Mouse (Mus musculus): ENCODE results near the gene Krtap19-4. TPM values are rescaled to one million over a fixed set of nuclear protein-coding genes. Genes with fewer than 3 reads are reported as not detected.

Krtap19-4 gene
- polyA plus RNA-seq, 1 experiment from 2014 or later, result not detected

- ATAC-seq (replicated peaks; ENCODE audit: insufficient number of reproducible peaks, low FRiP score, low TSS enrichment, low read depth) (no peak), DNase-seq (ENCODE audit: low spot score) (peak; percentile 60)
- no peaks in the 10 kb centered on the region for H3K9me3 ChIP-seq (replicated peaks; ENCODE audit: control insufficient read depth, low read length)
- no peak overlapping the region for H3K9ac ChIP-seq (replicated peaks; ENCODE audit: low read length)
- no peaks in the 10 kb centered on the region for H3K36me3 ChIP-seq (replicated peaks; ENCODE audit: control insufficient read depth, insufficient read depth, low read depth, low read length)
- H3K4me3 ChIP-seq (ENCODE audit: low read depth, low read length), result no peak overlapping the region
- no peaks in the 10 kb centered on the region for H3K4me1 ChIP-seq (ENCODE audit: control insufficient read depth, insufficient read depth, low read length)
- H3K27ac ChIP-seq (replicated peaks; ENCODE audit: low read depth, low read length), result no peak overlapping the region
- H3K4me2 ChIP-seq (ENCODE audit: low read depth, low read length), result no peak overlapping the region
- 14% methylated on average over 5 of the region's 5 CpGs for WGBS
- H3K27me3 ChIP-seq (ENCODE audit: control insufficient read depth, insufficient read depth, low read length), result no peaks in the 10 kb centered on the region
Measured at GRCm38 (mm10) chr16:88851450-88851849, 33.4 kb downstream of the Krtap19-4 start.

- 83% methylated on average over 4 of the region's 4 CpGs for WGBS
- no peak overlapping the region for H3K27ac ChIP-seq (replicated peaks; ENCODE audit: low read depth, low read length)
- H3K9ac ChIP-seq (replicated peaks; ENCODE audit: low read length), result no peak overlapping the region
- DNase-seq (ENCODE audit: low spot score) (no peak), ATAC-seq (replicated peaks; ENCODE audit: insufficient number of reproducible peaks, low FRiP score, low TSS enrichment, low read depth) (no peak)
- H3K9me3 ChIP-seq (replicated peaks; ENCODE audit: control insufficient read depth, low read length), result no peaks in the 10 kb centered on the region
- no peaks in the 10 kb centered on the region for H3K27me3 ChIP-seq (ENCODE audit: control insufficient read depth, insufficient read depth, low read length)
- no peak overlapping the region for H3K4me2 ChIP-seq (ENCODE audit: low read depth, low read length)
- H3K36me3 ChIP-seq (replicated peaks; ENCODE audit: control insufficient read depth, insufficient read depth, low read depth, low read length), result no peaks in the 10 kb centered on the region
- no peak overlapping the region for H3K4me3 ChIP-seq (ENCODE audit: low read depth, low read length)
- H3K4me1 ChIP-seq (ENCODE audit: control insufficient read depth, insufficient read depth, low read length), result no peaks in the 10 kb centered on the region
Measured at GRCm38 (mm10) chr16:88848558-88848957, 36.3 kb downstream of the Krtap19-4 start.

GRCm38 (mm10) chr16:88847363-88847762, 37.5 kb downstream of the Krtap19-4 start:
- H3K9me3 ChIP-seq (replicated peaks; ENCODE audit: control insufficient read depth, low read length), result no peaks in the 10 kb centered on the region
- no peak overlapping the region for H3K9ac ChIP-seq (replicated peaks; ENCODE audit: low read length)
- H3K4me3 ChIP-seq (ENCODE audit: low read depth, low read length), result no peak overlapping the region
- WGBS, result 97% methylated on average over 1 of the region's 1 CpGs
- H3K4me1 ChIP-seq (ENCODE audit: control insufficient read depth, insufficient read depth, low read length), result no peaks in the 10 kb centered on the region
- no peak for DNase-seq (ENCODE audit: low spot score)
- H3K27me3 ChIP-seq (ENCODE audit: control insufficient read depth, insufficient read depth, low read length), result no peaks in the 10 kb centered on the region
- no peaks in the 10 kb centered on the region for H3K36me3 ChIP-seq (replicated peaks; ENCODE audit: control insufficient read depth, insufficient read depth, low read depth, low read length)
- ATAC-seq (replicated peaks; ENCODE audit: insufficient number of reproducible peaks, low FRiP score, low TSS enrichment, low read depth), result no peak
- H3K4me2 ChIP-seq (ENCODE audit: low read depth, low read length), result no peak overlapping the region
- H3K27ac ChIP-seq (replicated peaks; ENCODE audit: low read depth, low read length), result no peak overlapping the region

Other genes starting within 250 kb of the Krtap19-4 start
- gene Krtap26-1, start 237.3 kb downstream of the Krtap19-4 start, polyA plus RNA-seq (2014; fragmentation: Nextera tagmentation; extraction: Ambion mirVana), result not detected in 2 replicates
- gene Krtap27-1, start 213.4 kb downstream of the Krtap19-4 start, polyA plus RNA-seq (2014; fragmentation: Nextera tagmentation; extraction: Ambion mirVana), result not detected in 2 replicates
- not detected in 2 replicates for gene 2310061N02Rik, start 177.1 kb downstream of the Krtap19-4 start, polyA plus RNA-seq (2014; fragmentation: Nextera tagmentation; extraction: Ambion mirVana)
- gene Krtap13-1, start 156.2 kb downstream of the Krtap19-4 start, polyA plus RNA-seq (2014; fragmentation: Nextera tagmentation; extraction: Ambion mirVana), result not detected in 2 replicates
- gene Krtap13, start 133.5 kb downstream of the Krtap19-4 start, polyA plus RNA-seq (2014; fragmentation: Nextera tagmentation; extraction: Ambion mirVana), result not detected in 2 replicates
- not detected in 2 replicates for gene 2310034C09Rik, start 126.2 kb downstream of the Krtap19-4 start, polyA plus RNA-seq (2014; fragmentation: Nextera tagmentation; extraction: Ambion mirVana)
- not detected in 2 replicates for gene 2310057N15Rik, start 110.9 kb downstream of the Krtap19-4 start, polyA plus RNA-seq (2014; fragmentation: Nextera tagmentation; extraction: Ambion mirVana)
- gene Gm5965, start 107.2 kb downstream of the Krtap19-4 start, polyA plus RNA-seq (2014; fragmentation: Nextera tagmentation; extraction: Ambion mirVana), result not detected in 2 replicates
- not detected in 2 replicates for gene Gm20741, start 72.9 kb downstream of the Krtap19-4 start, polyA plus RNA-seq (2014; fragmentation: Nextera tagmentation; extraction: Ambion mirVana)
- not detected in 2 replicates for gene Krtap15, start 64.9 kb downstream of the Krtap19-4 start, polyA plus RNA-seq (2014; fragmentation: Nextera tagmentation; extraction: Ambion mirVana)
- gene Krtap14, start 58.9 kb downstream of the Krtap19-4 start, polyA plus RNA-seq (2014; fragmentation: Nextera tagmentation; extraction: Ambion mirVana), result not detected in 2 replicates
- gene Krtap19-1, start 15.7 kb downstream of the Krtap19-4 start, polyA plus RNA-seq (2014; fragmentation: Nextera tagmentation; extraction: Ambion mirVana), result not detected in 2 replicates
- not detected in 2 replicates for gene Krtap19-2, start 10.8 kb downstream of the Krtap19-4 start, polyA plus RNA-seq (2014; fragmentation: Nextera tagmentation; extraction: Ambion mirVana)
- not detected in 2 replicates for gene Krtap19-3, start 7.1 kb downstream of the Krtap19-4 start, polyA plus RNA-seq (2014; fragmentation: Nextera tagmentation; extraction: Ambion mirVana)
- gene Krtap19-5, start 11.4 kb upstream of the Krtap19-4 start, polyA plus RNA-seq (2014; fragmentation: Nextera tagmentation; extraction: Ambion mirVana), result not detected in 2 replicates
- not detected in 2 replicates for gene Krtap19-9b, start 47.2 kb upstream of the Krtap19-4 start, polyA plus RNA-seq (2014; fragmentation: Nextera tagmentation; extraction: Ambion mirVana)
- not detected in 2 replicates for gene Krtap16-3, start 77.8 kb upstream of the Krtap19-4 start, polyA plus RNA-seq (2014; fragmentation: Nextera tagmentation; extraction: Ambion mirVana)
- not detected in 2 replicates for gene Krtap22-2, start 125.7 kb upstream of the Krtap19-4 start, polyA plus RNA-seq (2014; fragmentation: Nextera tagmentation; extraction: Ambion mirVana)
- not detected in 2 replicates for gene Gm10229, start 130.2 kb upstream of the Krtap19-4 start, polyA plus RNA-seq (2014; fragmentation: Nextera tagmentation; extraction: Ambion mirVana)
- not detected in 2 replicates for gene Krtap6-1, start 146.6 kb upstream of the Krtap19-4 start, polyA plus RNA-seq (2014; fragmentation: Nextera tagmentation; extraction: Ambion mirVana)
- gene Gm10228, start 156.4 kb upstream of the Krtap19-4 start, polyA plus RNA-seq (2014; fragmentation: Nextera tagmentation; extraction: Ambion mirVana), result not detected in 2 replicates
- not detected in 2 replicates for gene Krtap6-5, start 162.8 kb upstream of the Krtap19-4 start, polyA plus RNA-seq (2014; fragmentation: Nextera tagmentation; extraction: Ambion mirVana)
- gene 1110025L11Rik, start 178.9 kb upstream of the Krtap19-4 start, polyA plus RNA-seq (2014; fragmentation: Nextera tagmentation; extraction: Ambion mirVana), result not detected in 2 replicates
- not detected in 2 replicates for gene Krtap6-3, start 198.9 kb upstream of the Krtap19-4 start, polyA plus RNA-seq (2014; fragmentation: Nextera tagmentation; extraction: Ambion mirVana)